Mouse (Mus musculus): ENCODE measurements around the gene Rpn1. TPM values are rescaled to one million over a fixed set of nuclear protein-coding genes. Genes with fewer than 3 reads are reported as not detected.

Gene Rpn1
- polyA plus RNA-seq, 1 experiment from 2014 or later, result 391 TPM

DNA sequence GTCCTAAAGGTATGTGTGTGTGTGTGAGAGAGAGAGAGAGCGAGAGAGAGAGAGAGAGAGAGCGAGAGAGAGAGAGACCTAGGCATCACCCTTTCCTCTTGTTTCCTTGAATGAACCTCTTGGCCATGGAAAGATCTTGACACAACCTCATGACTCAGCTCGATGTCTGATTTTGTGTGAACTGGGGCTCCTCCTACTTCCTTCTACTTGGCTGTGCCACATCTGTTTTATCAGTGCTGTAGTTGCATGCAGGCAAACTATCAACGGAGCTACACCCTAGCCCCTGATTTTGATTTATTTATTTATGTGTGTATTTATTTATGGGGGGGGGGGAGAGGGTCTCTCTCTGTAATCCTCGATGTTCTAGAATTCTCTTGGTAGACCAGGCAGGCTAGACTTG lies 36.4 kb upstream of the Rpn1 start:
- Histone ChIP-seq H3K4me2 (ENCODE audit: low read depth, low read length) (no peak overlapping the region), H3K36me3 (ENCODE audit: control insufficient read depth, insufficient read depth, low read length) (no peaks in the 10 kb centered on the region), H3K27me3 (replicated peaks; ENCODE audit: control insufficient read depth, insufficient read depth, low read length) (0 out of 2 replicates have a peak, but pooled peaks cover 4% of the 10 kb centered on the region), H3K9me3 (ENCODE audit: control insufficient read depth, low read length) (no peaks in the 10 kb centered on the region), H3K4me1 (ENCODE audit: control insufficient read depth, insufficient read depth, low read length) (peaks cover 14% of the 10 kb centered on the region), H3K9ac (ENCODE audit: low read depth, low read length) (no peak overlapping the region), H3K27ac (replicated peaks; ENCODE audit: low read depth, low read length) (no peak overlapping the region), H3K4me3 (ENCODE audit: low read depth, low read length) (no peak overlapping the region)
- no peak for ATAC-seq (ENCODE audit: low read depth)
- WGBS, result 90% methylated on average over 5 of the region's 5 CpGs
- DNase-seq (ENCODE audit: low spot score), result no peak

DNA sequence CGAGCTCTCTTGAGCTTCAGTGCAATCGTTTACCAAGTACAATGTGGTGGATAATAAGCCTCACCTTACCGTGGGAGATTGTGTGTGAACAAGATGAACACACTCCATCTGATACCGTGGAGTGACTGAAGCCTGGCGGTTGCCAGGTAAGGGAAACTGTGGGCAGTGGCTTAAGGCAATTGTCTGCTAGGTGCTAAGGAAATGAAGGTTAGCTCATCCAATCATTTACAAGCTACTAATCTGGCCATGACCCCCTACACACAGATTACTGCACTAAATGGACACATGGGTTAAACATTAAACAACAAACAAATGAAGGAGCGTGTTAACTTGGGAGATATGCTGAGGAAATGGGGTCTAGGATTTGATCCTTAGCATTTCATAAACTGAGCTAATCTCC lies 35.3 kb upstream of the Rpn1 start:
- H3K4me3 ChIP-seq (ENCODE audit: low read depth, low read length), result no peak overlapping the region

DNA sequence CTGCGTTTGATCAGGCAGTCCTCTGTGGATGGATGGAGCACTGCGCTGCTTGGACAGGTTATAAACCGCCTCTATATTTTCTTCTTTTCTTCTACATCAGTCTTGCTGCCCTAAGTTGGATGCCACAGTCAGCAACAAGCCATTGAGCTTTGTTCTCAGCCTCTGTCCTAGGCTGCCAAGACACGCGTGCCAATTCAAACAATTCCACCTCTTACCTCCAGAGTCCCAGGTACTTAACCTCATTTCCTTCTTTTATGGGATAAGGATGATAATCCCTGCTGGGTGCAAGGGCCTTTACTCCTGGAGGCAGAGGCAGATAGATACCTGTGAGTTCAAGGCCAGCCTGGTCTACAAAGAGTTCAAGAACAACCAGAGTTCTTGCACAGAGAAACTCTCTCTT lies 33.1 kb upstream of the Rpn1 start:
- Histone ChIP-seq H3K4me1 (ENCODE audit: control insufficient read depth, insufficient read depth, low read length) (no peaks in the 10 kb centered on the region), H3K4me3 (ENCODE audit: low read depth, low read length) (no peak overlapping the region), H3K27me3 (replicated peaks; ENCODE audit: control insufficient read depth, insufficient read depth, low read length) (0 out of 2 replicates have a peak, but pooled peaks cover 4% of the 10 kb centered on the region), H3K9me3 (ENCODE audit: control insufficient read depth, low read length) (no peaks in the 10 kb centered on the region), H3K27ac (replicated peaks; ENCODE audit: low read depth, low read length) (no peak overlapping the region), H3K36me3 (ENCODE audit: control insufficient read depth, insufficient read depth, low read length) (no peaks in the 10 kb centered on the region), H3K9ac (ENCODE audit: low read depth, low read length) (no peak overlapping the region), H3K4me2 (ENCODE audit: low read depth, low read length) (no peak overlapping the region)
- DNase-seq (ENCODE audit: low spot score) (no peak), ATAC-seq (ENCODE audit: low read depth) (no peak)
- 90% methylated on average over 5 of the region's 5 CpGs for WGBS

More for the DNA sequence above, 35.3 kb upstream of the Rpn1 start:
- Histone ChIP-seq H3K4me2 (ENCODE audit: low read depth, low read length) (no peak overlapping the region), H3K36me3 (ENCODE audit: control insufficient read depth, insufficient read depth, low read length) (no peaks in the 10 kb centered on the region), H3K27ac (replicated peaks; ENCODE audit: low read depth, low read length) (no peak overlapping the region), H3K9me3 (ENCODE audit: control insufficient read depth, low read length) (no peaks in the 10 kb centered on the region), H3K4me1 (ENCODE audit: control insufficient read depth, insufficient read depth, low read length) (peaks cover 4% of the 10 kb centered on the region), H3K9ac (ENCODE audit: low read depth, low read length) (no peak overlapping the region), H3K27me3 (replicated peaks; ENCODE audit: control insufficient read depth, insufficient read depth, low read length) (0 out of 2 replicates have a peak, but pooled peaks cover 4% of the 10 kb centered on the region)
- DNase-seq (ENCODE audit: low spot score) (no peak), ATAC-seq (ENCODE audit: low read depth) (no peak)
- WGBS, result 76% methylated on average over 6 of the region's 6 CpGs

DNA sequence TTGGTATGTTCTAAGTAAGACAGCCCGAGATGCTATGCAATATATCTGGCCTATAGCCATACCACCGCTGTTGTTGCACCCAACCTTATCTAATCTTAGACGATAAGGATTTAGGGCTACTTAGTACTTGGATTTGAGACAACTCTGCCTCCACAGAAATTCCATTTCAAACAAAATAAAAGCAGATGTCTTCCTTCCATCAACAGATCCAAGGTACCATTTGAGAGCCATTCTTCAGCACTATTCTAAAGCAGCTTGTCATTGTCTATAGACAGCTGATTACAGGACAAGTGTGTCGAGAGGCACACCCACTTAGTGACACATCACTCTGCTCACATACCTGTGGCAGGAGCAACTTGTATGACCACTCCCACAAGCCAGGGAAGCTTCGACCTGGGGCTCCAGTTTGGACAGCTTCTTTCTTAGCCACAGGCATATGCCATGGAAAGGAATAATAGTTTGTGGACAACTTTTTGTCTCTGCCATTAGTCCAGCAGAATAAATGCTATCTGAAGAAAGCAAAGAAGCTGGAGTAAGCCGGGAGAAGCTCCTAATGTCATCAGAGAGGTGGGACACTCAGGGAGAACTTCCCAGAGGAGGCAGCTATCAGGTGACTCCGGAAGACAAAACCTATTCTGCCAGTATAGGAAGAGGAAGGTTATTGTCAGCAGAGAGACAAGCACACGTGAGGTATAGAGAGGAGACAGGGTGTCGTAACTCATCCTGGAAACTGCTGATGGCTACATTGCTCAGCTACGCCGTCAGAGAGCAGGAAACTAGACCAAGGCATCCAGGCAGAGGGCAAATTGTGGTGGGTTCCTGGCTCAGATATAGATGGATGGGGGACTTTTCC lies 30.8 kb upstream of the Rpn1 start:
- Histone ChIP-seq H3K36me3 (ENCODE audit: control insufficient read depth, insufficient read depth, low read length) (no peaks in the 10 kb centered on the region), H3K9ac (ENCODE audit: low read depth, low read length) (no peak overlapping the region), H3K9me3 (ENCODE audit: control insufficient read depth, low read length) (no peaks in the 10 kb centered on the region), H3K27ac (replicated peaks; ENCODE audit: low read depth, low read length) (no peak overlapping the region), H3K4me3 (ENCODE audit: low read depth, low read length) (no peak overlapping the region), H3K4me1 (ENCODE audit: control insufficient read depth, insufficient read depth, low read length) (no peaks in the 10 kb centered on the region), H3K4me2 (ENCODE audit: low read depth, low read length) (no peak overlapping the region), H3K27me3 (replicated peaks; ENCODE audit: control insufficient read depth, insufficient read depth, low read length) (no peaks in the 10 kb centered on the region)
- ATAC-seq (ENCODE audit: low read depth), result no peak
- DNase-seq (ENCODE audit: low spot score), result no peak
- WGBS, result 65% methylated on average over 11 of the region's 11 CpGs

DNA sequence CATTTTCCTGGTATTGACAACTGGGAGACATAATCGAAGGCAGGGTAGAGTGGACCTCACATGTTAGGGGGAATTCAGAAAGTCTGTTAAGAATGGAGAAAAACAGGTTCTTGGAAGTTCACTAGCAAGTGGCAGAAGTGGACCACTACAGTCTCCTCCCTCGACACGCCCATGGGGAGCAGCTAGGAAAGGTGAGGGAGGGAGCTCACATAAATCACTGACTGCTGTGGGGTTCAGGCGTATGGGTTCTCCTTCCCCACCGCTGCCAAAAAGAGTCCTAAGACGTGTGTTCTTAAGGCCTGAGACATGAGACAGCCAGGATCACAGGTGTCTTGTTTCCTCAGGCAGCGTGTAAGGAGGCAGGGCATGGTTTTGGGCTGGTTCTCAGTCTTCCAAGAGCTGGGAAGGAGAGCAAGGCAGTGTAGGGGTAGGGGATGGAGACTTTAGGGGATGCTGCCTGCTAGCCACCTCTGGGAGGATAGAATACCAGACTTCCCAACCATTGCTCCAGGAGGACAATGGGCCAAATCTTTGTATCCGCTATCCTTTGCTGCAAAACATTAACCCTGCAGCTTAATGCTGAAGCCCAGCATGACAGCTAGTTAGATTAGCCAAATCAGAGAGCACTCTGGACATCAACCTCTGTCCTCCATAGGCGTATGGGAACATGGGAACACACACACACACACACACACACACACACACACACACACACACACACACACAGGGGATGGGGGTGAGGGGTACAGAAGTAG lies 30.0 kb upstream of the Rpn1 start:
- H3K27ac ChIP-seq (replicated peaks; ENCODE audit: low read depth, low read length), result no peak overlapping the region

DNA sequence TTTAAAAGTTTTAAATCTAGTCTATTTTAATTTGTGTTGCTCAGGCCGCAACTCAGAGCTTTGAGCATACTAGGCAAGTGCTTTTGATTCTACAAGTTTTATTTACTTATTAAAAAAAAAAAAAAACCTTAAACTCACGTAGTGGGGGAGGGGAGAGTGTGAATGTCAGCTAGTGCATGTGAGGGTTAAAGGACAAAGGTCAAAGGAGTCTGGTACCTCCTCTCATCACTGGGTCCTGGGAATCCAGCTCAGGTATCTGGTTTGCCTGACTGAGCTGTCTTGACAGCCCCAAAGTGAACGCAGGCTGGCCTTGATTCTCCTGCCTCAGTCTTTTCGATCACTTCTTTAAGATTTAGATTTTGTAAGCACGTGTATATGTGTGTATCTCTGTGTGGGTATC lies 28.6 kb upstream of the Rpn1 start:
- Histone ChIP-seq H3K4me3 (ENCODE audit: low read depth, low read length) (no peak overlapping the region), H3K27me3 (replicated peaks; ENCODE audit: control insufficient read depth, insufficient read depth, low read length) (no peaks in the 10 kb centered on the region), H3K9me3 (ENCODE audit: control insufficient read depth, low read length) (no peaks in the 10 kb centered on the region), H3K27ac (replicated peaks; ENCODE audit: low read depth, low read length) (no peak overlapping the region), H3K4me2 (ENCODE audit: low read depth, low read length) (no peak overlapping the region), H3K9ac (ENCODE audit: low read depth, low read length) (no peak overlapping the region), H3K4me1 (ENCODE audit: control insufficient read depth, insufficient read depth, low read length) (no peaks in the 10 kb centered on the region), H3K36me3 (ENCODE audit: control insufficient read depth, insufficient read depth, low read length) (no peaks in the 10 kb centered on the region)
- ATAC-seq (ENCODE audit: low read depth) (no peak), DNase-seq (ENCODE audit: low spot score) (no peak)
- 76% methylated on average over 5 of the region's 5 CpGs for WGBS

More for the DNA sequence above, 30.0 kb upstream of the Rpn1 start:
- DNase-seq (ENCODE audit: low spot score) (peak; percentile 8), ATAC-seq (ENCODE audit: low read depth) (no peak)
- H3K9me3 ChIP-seq (ENCODE audit: control insufficient read depth, low read length), result no peaks in the 10 kb centered on the region
- no peaks in the 10 kb centered on the region for H3K4me1 ChIP-seq (ENCODE audit: control insufficient read depth, insufficient read depth, low read length)
- no peak overlapping the region for H3K4me2 ChIP-seq (ENCODE audit: low read depth, low read length)
- no peaks in the 10 kb centered on the region for H3K27me3 ChIP-seq (replicated peaks; ENCODE audit: control insufficient read depth, insufficient read depth, low read length)
- H3K4me3 ChIP-seq (ENCODE audit: low read depth, low read length), result no peak overlapping the region
- WGBS, result 53% methylated on average over 9 of the region's 9 CpGs
- no peaks in the 10 kb centered on the region for H3K36me3 ChIP-seq (ENCODE audit: control insufficient read depth, insufficient read depth, low read length)
- no peak overlapping the region for H3K9ac ChIP-seq (ENCODE audit: low read depth, low read length)

DNA sequence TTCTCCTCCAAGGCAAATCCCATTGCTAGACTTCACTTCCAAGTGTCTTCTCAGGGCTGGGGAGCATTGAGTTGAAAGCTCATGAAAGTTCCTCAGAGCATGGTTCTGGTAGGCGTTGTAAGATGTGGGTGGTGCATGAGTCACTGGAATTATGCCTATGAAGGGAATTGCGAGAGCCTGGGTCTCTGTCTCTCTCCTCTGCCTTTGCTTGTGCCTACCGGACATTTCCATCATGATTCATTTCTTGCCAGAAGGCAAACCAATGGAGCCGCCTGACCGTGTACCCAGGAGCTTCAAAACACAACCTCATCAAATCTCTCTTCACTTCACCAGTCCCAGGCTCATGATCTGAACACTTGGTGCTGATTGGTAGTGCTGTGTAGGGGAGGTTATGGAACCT lies 27.4 kb upstream of the Rpn1 start:
- no peak overlapping the region for H3K9ac ChIP-seq (ENCODE audit: low read depth, low read length)
- ATAC-seq (ENCODE audit: low read depth) (no peak), DNase-seq (ENCODE audit: low spot score) (no peak)
- H3K9me3 ChIP-seq (ENCODE audit: control insufficient read depth, low read length), result no peaks in the 10 kb centered on the region
- H3K27me3 ChIP-seq (replicated peaks; ENCODE audit: control insufficient read depth, insufficient read depth, low read length), result no peaks in the 10 kb centered on the region
- H3K27ac ChIP-seq (replicated peaks; ENCODE audit: low read depth, low read length), result no peak overlapping the region
- WGBS, result 83% methylated on average over 5 of the region's 5 CpGs
- H3K36me3 ChIP-seq (ENCODE audit: control insufficient read depth, insufficient read depth, low read length), result no peaks in the 10 kb centered on the region
- no peak overlapping the region for H3K4me3 ChIP-seq (ENCODE audit: low read depth, low read length)
- H3K4me2 ChIP-seq (ENCODE audit: low read depth, low read length), result no peak overlapping the region
- no peaks in the 10 kb centered on the region for H3K4me1 ChIP-seq (ENCODE audit: control insufficient read depth, insufficient read depth, low read length)

DNA sequence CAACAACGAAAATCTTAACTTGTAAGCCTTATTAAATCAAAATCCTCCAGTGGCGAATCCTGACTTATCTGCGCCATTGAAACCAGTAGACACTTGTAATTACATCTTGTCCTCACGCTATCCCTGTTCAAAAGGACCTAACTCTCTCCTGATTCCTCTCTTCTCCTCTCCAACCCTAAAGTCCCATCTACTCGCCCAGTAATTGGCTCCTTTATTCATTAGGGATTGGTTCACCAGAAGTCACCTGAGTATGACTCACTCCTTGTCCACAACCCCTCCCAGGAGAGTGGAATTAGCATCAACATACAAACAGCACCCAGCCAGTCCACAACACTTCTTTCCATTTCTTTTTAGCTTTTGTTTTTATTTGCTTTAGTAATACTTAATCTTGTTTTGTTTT lies 24.4 kb upstream of the Rpn1 start:
- WGBS, result 76% methylated on average over 5 of the region's 5 CpGs
- DNase-seq (ENCODE audit: low spot score), result no peak
- Histone ChIP-seq H3K36me3 (ENCODE audit: control insufficient read depth, insufficient read depth, low read length) (no peaks in the 10 kb centered on the region), H3K4me3 (ENCODE audit: low read depth, low read length) (no peak overlapping the region), H3K4me1 (ENCODE audit: control insufficient read depth, insufficient read depth, low read length) (no peaks in the 10 kb centered on the region), H3K27me3 (replicated peaks; ENCODE audit: control insufficient read depth, insufficient read depth, low read length) (no peaks in the 10 kb centered on the region), H3K9ac (ENCODE audit: low read depth, low read length) (no peak overlapping the region), H3K4me2 (ENCODE audit: low read depth, low read length) (no peak overlapping the region), H3K27ac (replicated peaks; ENCODE audit: low read depth, low read length) (no peak overlapping the region), H3K9me3 (ENCODE audit: control insufficient read depth, low read length) (no peaks in the 10 kb centered on the region)
- no peak for ATAC-seq (ENCODE audit: low read depth)
